Mouse (Mus musculus) left cerebral cortex, adult 2 months (tissue): ENCODE data around the gene Adam30. TPM values are rescaled to one million over a fixed set of nuclear protein-coding genes. Genes with fewer than 3 reads are reported as not detected.
"Not testable (repeated sequence)": the region's sequence is repeated elsewhere in the genome, so short reads cannot be mapped to it uniquely, and the experiment has no call there.

Source experiments
- DNase-seq, 2 experiments: peaks; one replicate each; pipeline ENCODE4 v3.0.0; 2021 to 2022; ENCODE audit warnings: low spot score in 2 of 2, mixed read lengths in 1 of 2; ENCODE audit errors: extremely low spot score in 1 of 2
- H3K27ac ChIP-seq: fragments of 200-600 bp; 2 replicates; pipeline ENCODE4 v1.8.1; 2022
- H3K4me3 ChIP-seq: fragments of 200-600 bp; 2 replicates; pipeline ENCODE4 v1.8.1; 2022
- CTCF ChIP-seq: fragments of 200-600 bp; IDR thresholded peaks from 2 replicates; pipeline ENCODE4 v1.8.1; 2022; ENCODE audit warnings: antibody characterized with exemption, mild to moderate bottlenecking, moderate library complexity
- intact Hi-C: fragments of 180-260 bp; cut with DNase I; formaldehyde crosslinking; loops from one replicate; pipeline ENCODE4 v1.15.1; 2025
- long read RNA-seq, 2 experiments: library from polyadenylated mRNA; stranded (forward); transcript quantifications; one replicate each; pipeline ENCODE4 v2.0.0; 2021; ENCODE audit warnings: borderline mapping rate in 2 of 2
- total RNA-seq, 2 experiments: library from RNA; stranded (reverse); gene quantifications; 2 replicates each; pipeline ENCODE4 v1.2.3; 2021

Gene Adam30
- total RNA-seq, result not detected
- long read RNA-seq, experiment 1, result 0 reads
- long read RNA-seq, experiment 2, result 0 reads

DNA sequence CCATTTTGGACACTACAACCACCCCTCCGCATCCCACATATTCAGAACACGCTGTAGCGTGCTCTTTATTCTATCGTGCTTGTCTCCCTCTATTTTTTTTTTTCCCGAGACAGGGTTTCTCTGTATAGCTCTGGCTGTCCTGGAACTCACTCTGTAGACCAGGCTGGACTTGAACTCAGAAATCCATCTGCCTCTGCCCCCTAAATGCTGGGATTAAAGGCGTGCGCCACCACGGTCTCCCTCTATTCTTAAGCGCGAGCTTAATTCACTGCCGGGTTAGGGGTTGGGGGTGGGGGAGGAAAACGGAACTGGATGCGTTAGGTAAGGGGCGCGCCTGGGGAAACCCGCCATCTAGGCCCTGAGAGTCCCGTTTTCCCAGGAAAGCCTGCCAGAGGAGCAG, at the start of gene Adam30:
Gene Adam30, plus strand, starts transcription at position 301 of the 400 bp plus-strand sequence.
- H3K4me3 ChIP-seq, result no peak within 1 kb of the TSS
- intact Hi-C loops, result no loop called here
- H3K27ac ChIP-seq, result no peak within 1 kb of the TSS
- DNase-seq, result no peak
- TF ChIP-seq CTCF, result no peak

DNA sequence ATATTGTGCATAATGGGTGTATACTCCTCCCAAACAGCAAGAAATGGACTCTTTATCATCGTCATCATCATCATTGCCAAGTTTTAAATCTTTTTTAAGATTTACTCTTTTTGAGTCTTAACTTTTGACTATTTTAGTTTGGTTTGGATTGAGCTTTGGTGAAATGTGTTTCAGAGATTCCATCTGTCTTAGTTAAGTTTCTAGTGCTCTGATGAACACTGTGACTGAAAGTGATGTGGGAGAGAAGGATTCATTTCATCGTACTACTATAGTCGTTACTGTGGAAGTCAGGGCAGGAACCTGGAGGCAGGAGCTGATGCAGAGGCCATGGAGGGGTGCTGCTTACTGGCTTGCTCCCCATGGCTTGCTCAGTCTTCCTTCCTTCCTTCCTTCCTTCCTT, 42.2 kb upstream of the Adam30 start:
- intact Hi-C loops, result no loop called here
- no peak overlapping the region for H3K4me3 ChIP-seq
- no peak for TF ChIP-seq CTCF
- no peak overlapping the region for H3K27ac ChIP-seq
- no peak for DNase-seq

DNA sequence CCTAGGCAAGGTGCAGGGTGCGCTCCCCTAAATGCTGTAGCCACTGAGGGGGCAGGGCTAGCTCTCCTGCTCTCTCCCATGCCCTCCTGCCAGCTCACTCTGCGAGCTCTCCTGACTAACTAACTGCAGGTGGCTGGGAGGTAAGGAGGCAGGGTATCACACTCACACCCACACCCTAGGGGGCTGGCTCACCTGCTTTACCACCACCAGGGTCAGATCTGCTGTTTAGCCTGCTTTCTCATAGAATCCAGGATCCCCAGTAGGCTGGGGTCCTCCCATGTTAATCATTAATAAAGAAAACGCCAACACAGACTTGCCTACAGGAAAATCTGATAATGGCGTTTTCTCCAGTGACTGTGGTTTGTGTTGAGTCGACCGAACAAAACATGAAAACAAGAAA, 41.1 kb upstream of the Adam30 start:
- TF ChIP-seq CTCF, result no peak
- intact Hi-C loops, result no loop called here
- no peak overlapping the region for H3K4me3 ChIP-seq
- H3K27ac ChIP-seq, result no peak overlapping the region
- no peak for DNase-seq

DNA sequence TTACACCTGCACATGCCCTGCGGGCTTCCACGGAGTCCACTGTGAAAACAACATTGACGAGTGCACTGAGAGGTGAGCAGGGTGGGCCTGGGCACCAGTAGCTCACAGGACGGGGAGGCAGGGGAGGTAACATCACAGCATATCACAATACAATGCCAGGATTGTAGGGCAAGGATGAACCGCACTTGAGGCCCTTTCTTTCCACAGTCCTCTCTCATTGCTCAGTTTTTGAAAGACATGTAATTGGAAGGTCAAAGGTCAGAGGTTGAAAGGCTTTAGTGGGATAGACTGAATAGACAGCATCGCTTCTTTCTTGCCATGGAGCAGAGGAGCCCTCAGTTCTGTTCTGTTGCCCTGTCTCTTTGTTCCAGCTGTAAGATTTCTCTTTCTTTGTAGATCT, 39.5 kb upstream of the Adam30 start:
- TF ChIP-seq CTCF, result no peak
- Histone ChIP-seq H3K27ac (no peak overlapping the region), H3K4me3 (no peak overlapping the region)
- intact Hi-C loops, result no loop called here
- DNase-seq, result no peak

DNA sequence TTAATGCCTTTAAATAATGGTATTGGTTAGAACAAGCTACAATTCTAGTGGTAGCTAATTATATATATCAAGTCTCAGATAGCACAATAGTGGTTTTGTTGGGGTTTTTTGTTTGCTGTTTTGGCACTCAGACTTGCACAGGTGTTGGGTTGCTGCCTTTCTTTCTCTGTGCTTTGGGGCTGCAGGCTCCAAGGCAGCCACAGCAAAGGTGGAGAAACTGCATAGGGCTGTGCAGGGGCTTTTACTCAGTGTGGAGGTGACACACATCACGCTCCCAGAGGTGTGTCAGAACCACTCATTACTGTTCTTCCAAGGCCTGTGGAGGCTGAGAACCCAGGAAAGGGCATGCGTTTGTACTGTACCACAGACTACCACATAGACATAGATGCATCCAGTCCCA, 32.7 kb upstream of the Adam30 start:
- Histone ChIP-seq H3K4me3 (no peak overlapping the region), H3K27ac (no peak overlapping the region)
- TF ChIP-seq CTCF, result no peak
- DNase-seq, result no peak
- intact Hi-C loops, result no loop called here

DNA sequence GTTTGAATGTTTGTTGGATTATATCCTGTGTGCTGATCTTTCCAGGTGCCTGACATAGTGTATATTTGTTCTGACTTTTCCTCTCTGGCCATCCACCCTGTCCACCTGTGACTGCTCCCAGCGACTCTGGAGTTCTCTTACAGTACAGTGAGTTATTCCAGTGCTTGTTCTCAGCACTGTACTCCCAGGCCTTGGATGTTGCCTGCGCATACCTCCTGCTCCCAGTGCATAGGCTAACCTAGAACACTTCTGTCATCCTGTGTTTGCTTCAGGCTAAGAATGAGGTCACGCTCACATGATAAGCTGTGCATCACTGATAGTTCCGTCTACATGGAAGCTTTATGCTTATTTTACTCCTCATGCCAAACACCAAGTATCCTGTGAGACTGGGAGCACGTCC, 31.7 kb upstream of the Adam30 start:
- no peak for TF ChIP-seq CTCF
- no peak overlapping the region for H3K27ac ChIP-seq
- H3K4me3 ChIP-seq, result no peak overlapping the region
- DNase-seq, result no peak
- intact Hi-C loops, result no loop called here

DNA sequence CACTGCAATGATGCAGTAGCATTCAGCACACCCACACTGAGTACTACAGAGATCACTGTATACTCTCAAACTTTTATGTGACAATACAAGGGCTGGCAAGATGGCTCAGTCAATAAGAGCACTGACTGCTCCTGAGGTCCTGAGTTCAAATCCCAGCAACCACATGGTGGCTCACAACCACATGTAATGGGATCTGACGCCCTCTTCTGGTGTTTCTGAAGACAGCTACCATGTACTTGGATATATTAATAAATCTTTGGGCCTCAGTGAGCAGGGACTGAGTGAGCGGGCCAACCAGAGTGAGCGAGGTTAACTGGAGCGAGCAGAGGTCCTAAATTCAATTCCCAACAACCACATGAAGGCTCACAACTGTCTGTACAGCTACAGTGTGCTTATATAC, 28.3 kb upstream of the Adam30 start:
- DNase-seq, intact Hi-C loops, H3K4me3 ChIP-seq, H3K27ac ChIP-seq: not testable (repeated sequence)

DNA sequence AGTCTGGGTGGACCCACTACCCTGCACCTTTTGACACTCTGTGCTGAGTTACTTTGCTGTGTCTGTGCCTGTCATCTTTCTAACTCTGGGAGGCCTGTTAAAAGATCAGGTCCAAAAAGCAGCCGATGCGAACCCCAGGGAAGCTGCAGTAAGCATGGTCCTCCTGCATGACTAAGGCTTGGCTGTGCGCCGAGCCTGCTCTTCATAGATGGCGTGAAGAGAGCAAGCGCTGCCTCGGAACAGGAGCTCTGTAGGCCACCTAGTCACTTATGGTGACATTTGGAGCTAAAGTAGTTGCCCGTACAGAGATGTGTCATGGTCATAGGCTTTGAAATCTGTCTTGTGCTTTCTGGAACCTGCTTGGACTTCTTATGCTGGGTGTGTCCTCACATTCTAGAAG, 27.8 kb upstream of the Adam30 start:
- no peak overlapping the region for H3K27ac ChIP-seq
- TF ChIP-seq CTCF, result no peak
- intact Hi-C loops, result no loop called here

DNA sequence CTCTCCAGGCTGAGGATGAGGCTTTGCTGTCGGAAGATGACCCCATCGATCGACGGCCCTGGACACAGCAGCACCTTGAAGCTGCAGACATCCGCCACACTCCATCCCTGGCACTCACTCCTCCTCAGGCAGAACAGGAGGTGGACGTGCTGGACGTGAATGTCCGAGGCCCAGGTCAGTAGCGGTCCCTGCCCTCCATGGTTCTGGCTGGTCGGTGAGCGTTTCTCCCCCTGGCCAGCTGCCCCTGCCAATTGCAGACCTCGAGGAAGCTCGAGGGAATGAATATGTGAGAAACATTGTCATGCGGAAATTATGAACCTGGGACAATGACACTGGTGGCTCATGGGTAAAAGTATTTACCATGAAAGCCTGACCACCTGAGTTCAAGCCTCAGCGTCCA, 19.0 kb upstream of the Adam30 start:
- intact Hi-C loops, result no loop called here
- Histone ChIP-seq H3K4me3 (no peak overlapping the region), H3K27ac (no peak overlapping the region)
- no peak for DNase-seq
- no peak for TF ChIP-seq CTCF

More for the DNA sequence above, 27.8 kb upstream of the Adam30 start:
- DNase-seq, result no peak
- no peak overlapping the region for H3K4me3 ChIP-seq

DNA sequence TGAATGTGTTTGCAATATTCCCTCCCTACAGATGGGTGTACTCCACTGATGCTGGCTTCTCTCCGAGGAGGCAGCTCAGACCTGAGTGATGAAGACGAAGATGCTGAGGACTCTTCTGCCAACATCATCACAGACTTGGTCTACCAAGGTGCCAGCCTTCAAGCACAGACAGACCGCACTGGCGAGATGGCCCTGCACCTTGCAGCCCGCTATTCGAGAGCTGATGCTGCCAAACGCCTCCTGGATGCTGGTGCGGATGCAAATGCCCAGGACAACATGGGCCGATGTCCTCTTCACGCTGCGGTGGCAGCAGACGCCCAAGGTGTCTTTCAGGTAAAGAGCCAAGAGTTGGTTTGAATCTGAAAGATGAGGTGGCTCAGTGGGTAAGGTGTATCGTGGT, 17.6 kb upstream of the Adam30 start:
- Histone ChIP-seq H3K27ac (no peak overlapping the region), H3K4me3 (no peak overlapping the region)
- no peak for TF ChIP-seq CTCF
- no peak for DNase-seq
- intact Hi-C loops, result no loop called here

DNA sequence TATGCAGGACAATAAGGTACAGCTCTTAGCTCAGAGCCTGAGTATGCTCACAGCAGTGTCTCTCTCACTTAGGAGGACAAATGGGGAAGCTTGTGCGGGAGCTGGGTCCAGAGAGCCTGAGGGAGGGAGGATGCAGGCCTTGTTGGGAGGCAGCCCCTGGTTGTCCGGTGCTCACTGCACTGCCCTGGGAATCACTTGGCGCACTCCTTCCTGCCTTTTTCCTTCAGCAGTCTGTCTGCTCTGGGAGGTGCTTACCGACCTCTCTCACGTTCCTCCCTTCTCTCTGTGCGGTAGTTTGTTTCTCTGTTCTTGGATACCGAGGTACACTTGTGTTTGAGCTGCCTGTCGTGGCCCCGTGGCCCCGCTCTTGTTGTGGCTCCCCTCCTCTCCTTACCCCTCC, 15.2 kb upstream of the Adam30 start:
- no peak for TF ChIP-seq CTCF
- no peak overlapping the region for H3K4me3 ChIP-seq
- no peak for DNase-seq
- no peak overlapping the region for H3K27ac ChIP-seq
- intact Hi-C loops, result no loop called here

DNA sequence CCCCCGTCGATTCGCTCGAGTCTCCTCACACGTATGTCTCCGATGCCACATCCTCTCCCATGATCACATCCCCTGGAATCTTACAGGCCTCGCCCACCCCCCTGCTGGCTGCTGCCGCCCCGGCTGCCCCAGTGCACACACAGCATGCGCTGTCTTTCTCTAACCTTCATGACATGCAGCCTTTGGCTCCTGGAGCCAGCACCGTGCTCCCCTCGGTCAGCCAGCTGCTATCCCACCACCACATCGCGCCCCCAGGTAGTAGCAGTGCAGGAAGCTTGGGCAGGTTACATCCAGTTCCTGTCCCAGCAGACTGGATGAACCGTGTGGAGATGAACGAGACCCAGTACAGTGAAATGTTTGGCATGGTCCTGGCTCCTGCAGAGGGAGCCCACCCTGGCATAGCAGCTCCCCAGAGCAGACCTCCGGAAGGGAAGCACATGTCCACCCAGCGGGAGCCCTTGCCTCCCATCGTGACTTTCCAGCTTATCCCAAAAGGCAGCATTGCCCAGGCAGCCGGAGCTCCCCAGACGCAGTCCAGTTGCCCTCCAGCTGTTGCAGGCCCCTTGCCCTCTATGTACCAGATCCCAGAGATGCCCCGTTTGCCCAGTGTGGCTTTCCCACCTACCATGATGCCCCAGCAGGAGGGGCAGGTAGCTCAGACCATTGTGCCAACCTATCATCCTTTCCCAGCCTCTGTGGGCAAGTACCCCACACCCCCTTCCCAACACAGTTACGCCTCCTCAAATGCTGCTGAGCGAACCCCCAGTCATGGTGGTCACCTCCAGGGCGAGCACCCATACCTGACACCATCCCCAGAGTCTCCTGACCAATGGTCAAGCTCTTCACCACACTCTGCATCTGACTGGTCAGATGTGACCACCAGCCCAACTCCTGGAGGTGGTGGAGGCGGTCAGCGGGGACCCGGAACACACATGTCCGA, 13.7 kb upstream of the Adam30 start:
- Histone ChIP-seq H3K27ac (no peak overlapping the region), H3K4me3 (no peak overlapping the region)
- no peak for DNase-seq
- intact Hi-C loops, result no loop called here
- no peak for TF ChIP-seq CTCF

DNA sequence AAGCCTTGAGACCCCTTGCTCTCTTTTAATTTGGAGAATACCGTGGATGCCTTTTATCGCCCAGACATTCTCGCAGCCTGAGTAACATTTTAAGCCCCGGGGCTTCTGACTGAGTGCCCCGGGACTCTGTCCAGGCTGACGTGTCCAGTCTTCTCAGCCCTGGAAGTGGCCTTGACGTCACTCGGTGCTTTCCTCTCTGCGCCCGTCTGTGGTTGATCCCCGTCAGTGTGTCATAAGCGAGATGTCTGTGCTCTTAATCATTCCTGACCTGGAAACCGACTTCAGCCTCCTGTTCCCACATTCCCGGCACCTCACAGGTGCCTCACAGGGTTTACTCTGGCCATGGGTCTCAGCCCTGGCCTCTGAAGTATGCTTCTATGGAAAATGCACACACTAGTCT, 12.7 kb upstream of the Adam30 start:
- TF ChIP-seq CTCF, result no peak
- Histone ChIP-seq H3K4me3 (no peak overlapping the region), H3K27ac (no peak overlapping the region)
- DNase-seq, result no peak
- intact Hi-C loops, result no loop called here
